Mouse (Mus musculus) testis, adult 2 months (tissue): Measurements from ENCODE around the gene Gucy1a1.

Experiments
- CTCF ChIP-seq: fragments of 200-500 bp; IDR thresholded peaks from 2 replicates; pipeline ENCODE4 v1.5.1; 2012; ENCODE audit warnings: low read depth, mild to moderate bottlenecking, inconsistent platforms, low read length, moderate library complexity; ENCODE audit not compliant: control insufficient read depth, insufficient read depth, insufficient replicate concordance
- POLR2A ChIP-seq: fragments of 200-500 bp; IDR thresholded peaks from 2 replicates; pipeline ENCODE4 v1.6.1; 2012; ENCODE audit warnings: low read depth, mild to moderate bottlenecking, inconsistent platforms, low read length, moderate library complexity; ENCODE audit not compliant: control insufficient read depth

GRCm38 (mm10) chr3:82167064-82167463, 21.5 kb upstream of the Gucy1a1 start:
- no peak for TF ChIP-seq CTCF
- no peak for TF ChIP-seq POLR2A
